Mouse (Mus musculus) E14TG2a.4 (cell line): Measurements from ENCODE around the gene Clk2.

Experiments
- CTCF ChIP-seq: conservative IDR thresholded peaks from 2 replicates; pipeline ENCODE4 v1.5.1; 2014; ENCODE audit warnings: low read length
- NANOG ChIP-seq: IDR thresholded peaks from 2 replicates; pipeline ENCODE4 v1.6.1; 2014; ENCODE audit warnings: borderline replicate concordance, low read length, mixed read lengths
- POU5F1 ChIP-seq: IDR thresholded peaks from 2 replicates; pipeline ENCODE4 v1.6.1; 2014; ENCODE audit warnings: low read length, borderline replicate concordance

DNA sequence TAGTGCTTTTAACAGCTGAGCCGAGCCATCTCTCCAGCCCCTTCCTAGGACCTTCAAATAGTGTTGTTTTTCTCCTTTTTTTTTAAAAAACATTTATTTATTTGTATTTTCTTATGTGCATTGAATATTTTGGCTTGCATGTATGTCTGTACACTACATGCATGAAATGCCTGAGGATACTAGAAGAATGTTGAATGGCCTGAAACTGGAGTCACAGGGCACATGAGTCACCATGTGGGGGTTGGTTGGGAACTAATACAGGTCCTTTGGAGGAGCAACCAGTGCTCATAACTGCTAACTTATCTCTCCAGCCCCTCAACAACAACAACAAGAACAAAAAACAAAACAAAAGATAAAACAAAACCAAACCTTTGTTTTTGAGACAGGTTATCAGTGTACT is 1.5 kb upstream of the Clk2 start:
- TF ChIP-seq CTCF: no peak
- no peak for TF ChIP-seq NANOG
- TF ChIP-seq POU5F1: no peak
